In the genomic region with DNA sequence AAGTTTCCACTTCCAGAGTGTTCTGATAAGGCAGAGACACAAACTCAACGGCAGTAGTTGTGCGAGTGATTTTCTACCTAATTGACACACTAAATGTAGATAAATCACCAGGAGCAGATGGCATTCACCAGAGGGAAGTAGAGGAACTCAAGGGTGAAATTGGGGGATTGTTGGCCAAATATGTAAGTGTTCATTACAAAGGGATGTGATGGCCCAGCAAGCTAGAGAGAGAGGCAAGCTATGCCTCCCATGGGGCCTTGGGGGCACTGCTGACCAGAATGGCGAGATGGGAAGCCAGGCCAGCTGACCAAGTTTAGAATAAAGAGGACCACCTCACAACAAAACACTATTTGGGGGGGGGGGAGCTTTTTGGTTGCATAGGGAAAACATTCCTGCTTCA, we compare ENCODE assay signal across 19 mouse cellular contexts.
DNase-seq lines count a peak whose midpoint lies in the region; ATAC-seq and TF ChIP-seq lines count a peak whose summit lies in the region.
"Had no signal": no experiment of that assay in that cellular context is flagged by ENCODE, and none has a peak within 500 bp of the region (broad histone marks: within the 10 kb centered on the region; RNA-seq: fewer than 3 reads in every experiment).

No protein-coding gene starts in this region.

- no peak overlapping the region for H3K4me2 ChIP-seq in hindbrain, embryonic 11.5 days (replicated peaks; ENCODE audit: low read depth, low read length)
- no peak overlapping the region for H3K4me2 ChIP-seq in midbrain, postnatal 0 days (ENCODE audit: low read depth, low read length, poor library complexity, severe bottlenecking)
- H3K4me2 ChIP-seq in midbrain, embryonic 14.5 days (ENCODE audit: low read length), result no peak overlapping the region
- H3K4me2 ChIP-seq in heart, embryonic 11.5 days, result no peak overlapping the region
- H3K4me2 ChIP-seq: forebrain, embryonic 13.5 days; heart, embryonic 15.5 days had no signal

- no peaks in the 10 kb centered on the region for H3K27me3 ChIP-seq in hindbrain, embryonic 11.5 days (ENCODE audit: control insufficient read depth, insufficient read depth, low read length)
- no peaks in the 10 kb centered on the region for H3K27me3 ChIP-seq in hindbrain, embryonic 10.5 days (ENCODE audit: insufficient read depth, poor library complexity, severe bottlenecking)
- H3K27me3 ChIP-seq in midbrain, postnatal 0 days (ENCODE audit: insufficient read depth, low read length), result no peaks in the 10 kb centered on the region
- H3K27me3 ChIP-seq in midbrain, embryonic 14.5 days (ENCODE audit: control insufficient read depth, insufficient read depth, low read length), result no peaks in the 10 kb centered on the region
- no peaks in the 10 kb centered on the region for H3K27me3 ChIP-seq in heart, embryonic 11.5 days (ENCODE audit: control insufficient read depth, insufficient read depth, low read length)
- H3K27me3 ChIP-seq: CH12.LX; forebrain, embryonic 13.5 days; heart, embryonic 15.5 days; Patski had no signal

- no peak for ATAC-seq in hindbrain, embryonic 11.5 days (ENCODE audit: low FRiP score)
- no peak for ATAC-seq in midbrain, postnatal 0 days (ENCODE audit: low FRiP score)
- ATAC-seq in midbrain, embryonic 14.5 days (ENCODE audit: low FRiP score, low TSS enrichment), result no peak
- ATAC-seq in heart, embryonic 11.5 days (replicated peaks; ENCODE audit: insufficient number of reproducible peaks, low FRiP score, low TSS enrichment), result no peak
- ATAC-seq: activated CD4-positive, CD25-positive, alpha-beta regulatory T cell, adult 4 months; forebrain, embryonic 13.5 days; intestine, embryonic 16.5 days; Patski had no signal

- H3K4me1 ChIP-seq in hindbrain, embryonic 11.5 days (replicated peaks; ENCODE audit: control insufficient read depth, insufficient read depth, low read length), result no peaks in the 10 kb centered on the region
- H3K4me1 ChIP-seq in hindbrain, embryonic 10.5 days (replicated peaks), result no peaks in the 10 kb centered on the region
- H3K4me1 ChIP-seq in midbrain, postnatal 0 days (ENCODE audit: insufficient read depth, low read length), result no peaks in the 10 kb centered on the region
- H3K4me1 ChIP-seq in midbrain, embryonic 14.5 days (ENCODE audit: control insufficient read depth, insufficient read depth, low read length), result no peaks in the 10 kb centered on the region
- H3K4me1 ChIP-seq in heart, embryonic 11.5 days (ENCODE audit: control insufficient read depth, insufficient read depth, low read length), result no peaks in the 10 kb centered on the region
- H3K4me1 ChIP-seq: embryonic facial prominence, embryonic 10.5 days; forebrain, embryonic 13.5 days; heart, embryonic 15.5 days had no signal

- WGBS in hindbrain, embryonic 11.5 days, result 51% methylated on average over 3 of the region's 3 CpGs
- 71% methylated on average over 3 of the region's 3 CpGs for WGBS in hindbrain, embryonic 10.5 days
- 83% methylated on average over 3 of the region's 3 CpGs for WGBS in midbrain, postnatal 0 days
- WGBS in midbrain, embryonic 14.5 days, result 80% methylated on average over 3 of the region's 3 CpGs
- 68% methylated on average over 3 of the region's 3 CpGs for WGBS in heart, embryonic 11.5 days (ENCODE audit: insufficient replicate concordance)

- no peak overlapping the region for H3K4me3 ChIP-seq in hindbrain, embryonic 11.5 days (ENCODE audit: low read depth, low read length)
- H3K4me3 ChIP-seq in hindbrain, embryonic 10.5 days, result no peak overlapping the region
- no peak overlapping the region for H3K4me3 ChIP-seq in midbrain, postnatal 0 days (ENCODE audit: low read depth, low read length)
- no peak overlapping the region for H3K4me3 ChIP-seq in midbrain, embryonic 14.5 days (replicated peaks; ENCODE audit: low read depth, low read length)
- H3K4me3 ChIP-seq in heart, embryonic 11.5 days (ENCODE audit: low read depth, low read length), result no peak overlapping the region
- H3K4me3 ChIP-seq: embryonic facial prominence, embryonic 10.5 days; forebrain, embryonic 13.5 days; gastrocnemius, adult 2 months; heart, embryonic 15.5 days had no signal

- peak; percentile 4 for DNase-seq in cerebellum, adult 9-11 months
- DNase-seq in cerebellum, adult 11 months, result no peak
- peak; percentile 13 for DNase-seq in hindbrain, embryonic 11.5 days (ENCODE audit: low spot score)
- DNase-seq in hindbrain, embryonic 10.5 days (ENCODE audit: low spot score), result no peak
- peak; percentile 77 for DNase-seq in midbrain, postnatal 0 days (ENCODE audit: low spot score)
- no peak for DNase-seq in midbrain, embryonic 14.5 days
- DNase-seq: adrenal gland, postnatal 14 days; gastrocnemius, adult 2 months; gastrocnemius, postnatal 25 days; heart, postnatal 14 days; kidney, adult 2 months had no signal

- H3K36me3 ChIP-seq in hindbrain, embryonic 11.5 days (ENCODE audit: control insufficient read depth, insufficient read depth, low read length), result no peaks in the 10 kb centered on the region
- H3K36me3 ChIP-seq in hindbrain, embryonic 10.5 days, result no peaks in the 10 kb centered on the region
- no peaks in the 10 kb centered on the region for H3K36me3 ChIP-seq in midbrain, postnatal 0 days (ENCODE audit: insufficient read depth, low read length)
- H3K36me3 ChIP-seq in midbrain, embryonic 14.5 days (ENCODE audit: control insufficient read depth, insufficient read depth, low read length), result no peaks in the 10 kb centered on the region
- no peaks in the 10 kb centered on the region for H3K36me3 ChIP-seq in heart, embryonic 11.5 days (ENCODE audit: control insufficient read depth, insufficient read depth, low read length)
- H3K36me3 ChIP-seq: embryonic facial prominence, embryonic 10.5 days; heart, embryonic 15.5 days had no signal

- H3K27ac ChIP-seq in hindbrain, embryonic 11.5 days (ENCODE audit: low read depth, low read length), result no peak overlapping the region
- H3K27ac ChIP-seq in hindbrain, embryonic 10.5 days, result no peak overlapping the region
- H3K27ac ChIP-seq in midbrain, postnatal 0 days (ENCODE audit: low read depth, low read length), result no peak overlapping the region
- H3K27ac ChIP-seq in midbrain, embryonic 14.5 days (replicated peaks; ENCODE audit: low read depth, low read length), result no peak overlapping the region
- no peak overlapping the region for H3K27ac ChIP-seq in heart, embryonic 11.5 days (ENCODE audit: low read depth, low read length)
- H3K27ac ChIP-seq: embryonic facial prominence, embryonic 10.5 days; forebrain, embryonic 13.5 days; gastrocnemius, adult 2 months; heart, embryonic 15.5 days had no signal

- H3K9ac ChIP-seq in hindbrain, embryonic 11.5 days (ENCODE audit: low read depth, low read length), result no peak overlapping the region
- no peak overlapping the region for H3K9ac ChIP-seq in midbrain, postnatal 0 days (replicated peaks; ENCODE audit: low read length, poor library complexity, severe bottlenecking)
- H3K9ac ChIP-seq in midbrain, embryonic 14.5 days (replicated peaks; ENCODE audit: low read length), result no peak overlapping the region
- H3K9ac ChIP-seq in heart, embryonic 11.5 days (ENCODE audit: low read depth, low read length), result no peak overlapping the region
- H3K9ac ChIP-seq: forebrain, embryonic 13.5 days; heart, embryonic 15.5 days had no signal

- TF ChIP-seq CTCF in midbrain, postnatal 0 days (IDR thresholded peaks at IDR 0.05), result no peak

- H3K9me3 ChIP-seq in hindbrain, embryonic 11.5 days (ENCODE audit: control insufficient read depth, low read length), result no peaks in the 10 kb centered on the region
- peaks cover 7% of the 10 kb centered on the region; the same call in 1 of the 2 replicates for H3K9me3 ChIP-seq in hindbrain, embryonic 10.5 days
- H3K9me3 ChIP-seq in midbrain, postnatal 0 days (ENCODE audit: low read length), result 0 out of 2 replicates have a peak, but pooled peaks cover 3% of the 10 kb centered on the region
- 0 out of 2 replicates have a peak, but pooled peaks cover 5% of the 10 kb centered on the region for H3K9me3 ChIP-seq in midbrain, embryonic 14.5 days (ENCODE audit: control insufficient read depth, low read length)
- no peaks in the 10 kb centered on the region for H3K9me3 ChIP-seq in heart, embryonic 11.5 days (replicated peaks; ENCODE audit: control insufficient read depth, low read length)
- H3K9me3 ChIP-seq: embryonic facial prominence, embryonic 10.5 days; forebrain, embryonic 13.5 days; heart, embryonic 15.5 days had no signal

Comparison
In these comparisons a context has a peak if more than half of its experiments do, and no peak if none do; other contexts are left out.
1. DNase-seq: peak in cerebellum, adult 9-11 months (single experiment), hindbrain, embryonic 11.5 days (single experiment) and midbrain, postnatal 0 days (single experiment); none in cerebellum, adult 11 months (single experiment), hindbrain, embryonic 10.5 days (single experiment) and midbrain, embryonic 14.5 days (single experiment).